Mouse (Mus musculus): ENCODE results near the gene Rassf10. TPM values are rescaled to one million over a fixed set of nuclear protein-coding genes. Genes with fewer than 3 reads are reported as not detected.

Gene Rassf10
- polyA plus RNA-seq, 1 experiment from 2014 or later = 0.71 TPM

- H3K27ac ChIP-seq (ENCODE audit: low read depth, low read length) = no peak overlapping the region
- H3K4me2 ChIP-seq (replicated peaks; ENCODE audit: low read depth, low read length) = no peak overlapping the region
- no peaks in the 10 kb centered on the region for H3K36me3 ChIP-seq (ENCODE audit: control insufficient read depth, insufficient read depth, low read length)
- no peaks in the 10 kb centered on the region for H3K27me3 ChIP-seq (ENCODE audit: control insufficient read depth, insufficient read depth, low read length)
- no peak overlapping the region for H3K9ac ChIP-seq (ENCODE audit: low read depth, low read length)
- no peaks in the 10 kb centered on the region for H3K9me3 ChIP-seq (ENCODE audit: control insufficient read depth, low read length)
- no peak for ATAC-seq (ENCODE audit: low FRiP score)
- H3K4me3 ChIP-seq (ENCODE audit: low read depth, low read length) = no peak overlapping the region
- 43% methylated on average over 5 of the region's 5 CpGs for WGBS
- no peaks in the 10 kb centered on the region; the same call in 1 of the 2 replicates for H3K4me1 ChIP-seq (replicated peaks; ENCODE audit: control insufficient read depth, insufficient read depth, low read length)
- DNase-seq (ENCODE audit: low spot score) = no peak
These were observed 29.6 kb downstream of the Rassf10 start for GRCm38 (mm10) chr7:112983316-112983715.

- Histone ChIP-seq H3K27ac (ENCODE audit: low read depth, low read length) (no peak overlapping the region), H3K4me1 (replicated peaks; ENCODE audit: control insufficient read depth, insufficient read depth, low read length) (no peaks in the 10 kb centered on the region; the same call in 1 of the 2 replicates), H3K36me3 (ENCODE audit: control insufficient read depth, insufficient read depth, low read length) (no peaks in the 10 kb centered on the region), H3K4me3 (ENCODE audit: low read depth, low read length) (no peak overlapping the region), H3K9me3 (ENCODE audit: control insufficient read depth, low read length) (no peaks in the 10 kb centered on the region), H3K9ac (ENCODE audit: low read depth, low read length) (no peak overlapping the region), H3K27me3 (ENCODE audit: control insufficient read depth, insufficient read depth, low read length) (no peaks in the 10 kb centered on the region), H3K4me2 (replicated peaks; ENCODE audit: low read depth, low read length) (no peak overlapping the region)
- WGBS = 75% methylated on average over 17 of the region's 17 CpGs
- DNase-seq (ENCODE audit: low spot score) (no peak), ATAC-seq (ENCODE audit: low FRiP score) (no peak)
These were observed 31.2 kb downstream of the Rassf10 start for GRCm38 (mm10) chr7:112984704-112985577.

- Histone ChIP-seq H3K27me3 (ENCODE audit: control insufficient read depth, insufficient read depth, low read length) (no peaks in the 10 kb centered on the region), H3K4me3 (ENCODE audit: low read depth, low read length) (no peak overlapping the region), H3K4me1 (replicated peaks; ENCODE audit: control insufficient read depth, insufficient read depth, low read length) (no peaks in the 10 kb centered on the region; the same call in 1 of the 2 replicates), H3K9me3 (ENCODE audit: control insufficient read depth, low read length) (no peaks in the 10 kb centered on the region), H3K4me2 (replicated peaks; ENCODE audit: low read depth, low read length) (no peak overlapping the region), H3K9ac (ENCODE audit: low read depth, low read length) (no peak overlapping the region), H3K36me3 (ENCODE audit: control insufficient read depth, insufficient read depth, low read length) (no peaks in the 10 kb centered on the region), H3K27ac (ENCODE audit: low read depth, low read length) (no peak overlapping the region)
- WGBS = 63% methylated on average over 8 of the region's 8 CpGs
- ATAC-seq (ENCODE audit: low FRiP score) = no peak
- no peak for DNase-seq (ENCODE audit: low spot score)
These were observed 31.8 kb downstream of the Rassf10 start for GRCm38 (mm10) chr7:112985578-112985949.

- no peak overlapping the region for H3K9ac ChIP-seq (ENCODE audit: low read depth, low read length)
- no peaks in the 10 kb centered on the region for H3K4me1 ChIP-seq (replicated peaks; ENCODE audit: control insufficient read depth, insufficient read depth, low read length)
- WGBS = 74% methylated on average over 5 of the region's 5 CpGs
- no peaks in the 10 kb centered on the region for H3K9me3 ChIP-seq (ENCODE audit: control insufficient read depth, low read length)
- H3K36me3 ChIP-seq (ENCODE audit: control insufficient read depth, insufficient read depth, low read length) = no peaks in the 10 kb centered on the region
- DNase-seq (ENCODE audit: low spot score) (no peak), ATAC-seq (ENCODE audit: low FRiP score) (no peak)
- H3K4me2 ChIP-seq (replicated peaks; ENCODE audit: low read depth, low read length) = no peak overlapping the region
- H3K27me3 ChIP-seq (ENCODE audit: control insufficient read depth, insufficient read depth, low read length) = no peaks in the 10 kb centered on the region
- H3K27ac ChIP-seq (ENCODE audit: low read depth, low read length) = no peak overlapping the region
- H3K4me3 ChIP-seq (ENCODE audit: low read depth, low read length) = no peak overlapping the region
These were observed 39.2 kb downstream of the Rassf10 start for GRCm38 (mm10) chr7:112992928-112993327.

- no peak overlapping the region for H3K27ac ChIP-seq (ENCODE audit: low read depth, low read length)
- DNase-seq (ENCODE audit: low spot score) (no peak), ATAC-seq (ENCODE audit: low FRiP score) (no peak)
- no peaks in the 10 kb centered on the region for H3K27me3 ChIP-seq (ENCODE audit: control insufficient read depth, insufficient read depth, low read length)
- H3K4me2 ChIP-seq (replicated peaks; ENCODE audit: low read depth, low read length) = no peak overlapping the region
- no peak overlapping the region for H3K4me3 ChIP-seq (ENCODE audit: low read depth, low read length)
- no peaks in the 10 kb centered on the region for H3K4me1 ChIP-seq (replicated peaks; ENCODE audit: control insufficient read depth, insufficient read depth, low read length)
- H3K9ac ChIP-seq (ENCODE audit: low read depth, low read length) = no peak overlapping the region
- WGBS = 79% methylated on average over 3 of the region's 3 CpGs
- H3K36me3 ChIP-seq (ENCODE audit: control insufficient read depth, insufficient read depth, low read length) = no peaks in the 10 kb centered on the region
- H3K9me3 ChIP-seq (ENCODE audit: control insufficient read depth, low read length) = no peaks in the 10 kb centered on the region
These were observed 49.9 kb downstream of the Rassf10 start for GRCm38 (mm10) chr7:113003565-113004255.

- no peak overlapping the region for H3K4me2 ChIP-seq (replicated peaks; ENCODE audit: low read depth, low read length)
- no peak overlapping the region for H3K4me3 ChIP-seq (ENCODE audit: low read depth, low read length)
- H3K27ac ChIP-seq (ENCODE audit: low read depth, low read length) = no peak overlapping the region
- whole genome bisulfite sequencing = 88% methylated on average over 6 of the region's 6 CpGs
- no peaks in the 10 kb centered on the region for H3K36me3 ChIP-seq (ENCODE audit: control insufficient read depth, insufficient read depth, low read length)
- H3K4me1 ChIP-seq (replicated peaks; ENCODE audit: control insufficient read depth, insufficient read depth, low read length) = no peaks in the 10 kb centered on the region
- ATAC-seq (ENCODE audit: low FRiP score) = no peak
- H3K9me3 ChIP-seq (ENCODE audit: control insufficient read depth, low read length) = no peaks in the 10 kb centered on the region
- no peaks in the 10 kb centered on the region for H3K27me3 ChIP-seq (ENCODE audit: control insufficient read depth, insufficient read depth, low read length)
- no peak overlapping the region for H3K9ac ChIP-seq (ENCODE audit: low read depth, low read length)
- no peak for DNase-seq (ENCODE audit: low spot score)
These were observed 52.0 kb downstream of the Rassf10 start for GRCm38 (mm10) chr7:113005726-113006125.
